Mouse (Mus musculus) liver, embryonic 13.5 days (tissue): ENCODE data around the gene Gfi1. TPM values are rescaled to one million over a fixed set of nuclear protein-coding genes. Genes with fewer than 3 reads are reported as not detected.
A peak's percentile ranks its signal among the peaks of the same experiment; 100 is the strongest.

Experiments used
- ATAC-seq: fragments of 200-750 bp; cut with Nextera tagmentation; 2 replicates; pipeline ENCODE4 v1.8.0; 2017; ENCODE audit warnings: low read depth, mild to moderate bottlenecking, moderate number of reproducible peaks, moderate library complexity
- DNase-seq: peaks from one replicate; pipeline ENCODE4 v3.0.0; 2022
- H3K27ac ChIP-seq: fragments of 300-500 bp; sonication (generic); 2 replicates; pipeline ENCODE4 v1.5.1; 2015; ENCODE audit warnings: moderate library complexity, mild to moderate bottlenecking, inconsistent platforms
- H3K27me3 ChIP-seq: fragments of 300-500 bp; sonication (generic); 2 replicates; pipeline ENCODE4 v1.6.1; 2015; ENCODE audit warnings: mild to moderate bottlenecking, inconsistent platforms
- H3K36me3 ChIP-seq: fragments of 300-500 bp; sonication (generic); 2 replicates; pipeline ENCODE4 v1.6.1; 2015; ENCODE audit warnings: mild to moderate bottlenecking, inconsistent platforms
- H3K4me1 ChIP-seq: fragments of 300-500 bp; sonication (generic); replicated peaks from 2 replicates; pipeline ENCODE4 v1.6.1; 2015; ENCODE audit warnings: inconsistent platforms
- H3K4me2 ChIP-seq: fragments of 300-500 bp; sonication (generic); 2 replicates; pipeline ENCODE4 v1.6.1; 2015; ENCODE audit warnings: inconsistent platforms, mild to moderate bottlenecking, moderate library complexity
- H3K4me3 ChIP-seq: fragments of 300-500 bp; sonication (generic); replicated peaks from 2 replicates; pipeline ENCODE4 v1.5.1; 2015; ENCODE audit warnings: mild to moderate bottlenecking, inconsistent platforms
- H3K9ac ChIP-seq: fragments of 300-500 bp; sonication (generic); 2 replicates; pipeline ENCODE4 v1.6.1; 2015; ENCODE audit warnings: mild to moderate bottlenecking, inconsistent platforms
- H3K9me3 ChIP-seq: fragments of 300-500 bp; sonication (generic); replicated peaks from 2 replicates; pipeline ENCODE4 v1.6.1; 2016; ENCODE audit warnings: inconsistent platforms
- WGBS: fragments of 180-500 bp; shearing (Covaris S2); methylation state at CpG from one replicate; pipeline ENCODE4 v1.1.7; 2015; ENCODE audit not compliant: insufficient replicate concordance; 5-methylcytosine and 5-hydroxymethylcytosine counted together
- polyA plus RNA-seq: library from polyadenylated mRNA; unstranded; fragments of >200 nt; fragmentation: Nextera tagmentation; extraction: Ambion mirVana; gene quantifications from 2 replicates; pipeline ENCODE4 v1.2.1, GENCODE M21; 2015

The Gfi1 gene
- 0.48 and 0.65 TPM in 2 replicates for polyA plus RNA-seq

DNA sequence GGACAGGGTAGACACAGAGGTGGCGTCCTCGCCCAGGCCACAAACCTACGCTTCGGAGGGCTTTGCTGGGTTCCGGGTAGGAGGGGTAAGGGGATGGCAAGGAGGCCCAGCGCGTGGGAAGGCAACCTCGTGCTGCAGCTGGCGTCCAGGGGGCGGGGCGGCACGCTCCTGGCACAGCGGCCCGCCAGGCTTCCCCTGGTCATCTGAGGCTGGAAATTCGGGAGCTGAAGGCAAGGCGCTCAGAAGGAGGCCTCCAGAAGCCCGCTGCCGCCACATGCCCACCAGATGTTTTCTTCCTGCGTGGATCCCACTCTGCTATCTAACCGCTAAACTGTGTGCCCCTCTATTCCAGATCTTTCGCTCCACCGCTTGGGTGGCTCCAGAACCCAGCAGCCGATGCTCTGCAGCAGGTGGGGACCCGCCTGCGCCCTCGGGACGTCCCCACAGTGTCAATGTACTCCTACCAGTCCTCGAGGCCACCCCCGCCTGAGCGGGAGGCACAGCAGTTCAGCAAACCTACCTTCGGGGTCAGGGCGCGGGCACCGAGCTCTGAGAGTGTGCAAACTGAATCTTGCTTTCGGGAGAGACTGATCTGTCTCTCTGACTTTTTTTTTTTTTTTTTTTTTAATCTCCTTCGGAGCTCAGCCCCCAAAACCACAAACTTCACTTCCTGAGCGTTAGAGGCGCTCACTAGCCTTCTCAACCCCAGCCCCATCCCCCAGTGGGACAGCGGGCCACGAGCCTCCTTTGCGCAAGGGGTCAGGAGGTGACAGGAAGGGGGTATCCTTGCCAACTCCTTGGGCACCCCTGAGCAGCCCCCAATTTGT is at the start of gene Gfi1:
TSS of gene Gfi1 (minus strand) at position 602 of the 827 bp plus-strand sequence.
- H3K27ac ChIP-seq: no peak within 1 kb of the TSS
- peak within 1 kb of the TSS; percentile 56 for H3K4me2 ChIP-seq
- H3K9me3 ChIP-seq: no peaks in the 10 kb centered on the region
- under 1% methylated on average over 41 of the region's 41 CpGs for WGBS
- no peaks in the 10 kb centered on the region for H3K36me3 ChIP-seq
- H3K4me3 ChIP-seq: peak within 1 kb of the TSS; percentile 45
- ATAC-seq (no peak), DNase-seq (no peak)
- H3K27me3 ChIP-seq: peaks cover 91% of the 10 kb centered on the region
- peak within 1 kb of the TSS; percentile 4; the same call in 1 of the 2 replicates for H3K9ac ChIP-seq
- H3K4me1 ChIP-seq: peaks cover 42% of the 10 kb centered on the region

DNA sequence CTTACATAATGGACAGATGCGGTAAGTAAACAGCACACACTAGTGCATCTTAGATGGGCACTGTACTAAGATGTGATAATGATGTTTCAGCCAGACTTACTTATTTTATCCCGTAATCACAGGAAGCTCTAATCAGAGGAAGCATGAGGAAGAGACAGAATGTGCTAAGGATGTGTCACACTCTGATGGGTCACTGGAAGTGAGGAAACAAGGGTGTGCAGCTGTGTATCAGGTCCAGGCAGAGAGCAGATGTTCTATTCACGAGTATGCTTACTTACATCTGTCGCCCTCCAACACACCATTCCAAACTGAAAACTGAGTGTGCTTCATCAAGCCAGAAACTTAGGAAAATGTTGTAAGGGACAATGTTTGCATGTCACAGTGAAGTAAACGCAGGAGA is 46.2 kb upstream of the Gfi1 start:
- ATAC-seq: no peak
- no peak for DNase-seq
- Histone ChIP-seq H3K9ac (no peak overlapping the region), H3K4me1 (0 out of 2 replicates have a peak, but pooled peaks cover 4% of the 10 kb centered on the region), H3K4me2 (no peak overlapping the region), H3K9me3 (0 out of 2 replicates have a peak, but pooled peaks cover 5% of the 10 kb centered on the region), H3K4me3 (no peak overlapping the region), H3K27ac (no peak overlapping the region), H3K36me3 (peaks cover 31% of the 10 kb centered on the region), H3K27me3 (no peaks in the 10 kb centered on the region)
- WGBS: 51% methylated on average over 5 of the region's 5 CpGs

DNA sequence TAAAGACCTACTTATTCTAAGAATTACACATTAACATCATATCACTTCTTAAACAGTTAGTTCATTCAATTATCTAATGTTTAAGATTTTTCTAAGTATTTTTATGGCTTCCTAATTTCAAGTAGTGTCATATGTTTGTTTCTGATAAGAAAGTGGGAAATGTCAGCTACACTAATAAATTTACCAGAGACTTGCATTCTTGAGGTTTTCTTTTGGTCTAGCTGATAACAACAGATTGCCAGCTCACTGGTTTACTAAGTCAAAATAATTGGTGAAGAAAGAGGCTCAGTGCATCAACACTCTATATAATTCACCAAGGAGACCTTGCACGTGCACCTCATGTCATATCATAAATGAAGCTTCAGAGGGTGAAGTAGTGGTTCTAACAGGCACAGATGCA is 42.4 kb upstream of the Gfi1 start:
- Histone ChIP-seq H3K27me3 (no peaks in the 10 kb centered on the region), H3K4me2 (no peak overlapping the region), H3K27ac (no peak overlapping the region), H3K9me3 (0 out of 2 replicates have a peak, but pooled peaks cover 5% of the 10 kb centered on the region), H3K9ac (no peak overlapping the region), H3K36me3 (peaks cover 47% of the 10 kb centered on the region), H3K4me3 (no peak overlapping the region), H3K4me1 (0 out of 2 replicates have a peak, but pooled peaks cover 4% of the 10 kb centered on the region)
- ATAC-seq: no peak
- DNase-seq: no peak
- 66% methylated on average over 1 of the region's 1 CpGs for WGBS

DNA sequence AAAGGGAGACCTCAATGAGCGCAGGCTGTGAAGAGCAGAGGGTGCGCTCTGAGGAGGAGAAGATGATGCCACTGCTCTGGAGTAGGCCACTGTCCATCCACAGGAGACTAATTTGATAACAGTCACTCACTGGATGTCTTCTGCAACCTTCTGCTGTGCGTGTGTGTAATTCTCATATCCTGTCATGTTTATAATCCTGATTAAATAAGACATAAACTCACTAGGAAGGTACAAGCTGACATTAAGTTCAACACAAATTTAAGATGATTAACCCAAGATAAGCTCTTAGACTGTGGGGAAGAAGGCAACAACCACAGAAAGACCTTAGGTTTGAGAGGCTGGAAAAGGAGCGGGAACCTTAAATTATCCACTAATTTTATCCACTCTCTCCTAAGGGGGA is 40.1 kb upstream of the Gfi1 start:
- no peak overlapping the region for H3K4me3 ChIP-seq
- no peak for ATAC-seq
- H3K4me2 ChIP-seq: no peak overlapping the region
- H3K9me3 ChIP-seq: 0 out of 2 replicates have a peak, but pooled peaks cover 5% of the 10 kb centered on the region
- H3K36me3 ChIP-seq: peaks cover 44% of the 10 kb centered on the region
- H3K27me3 ChIP-seq: peaks cover 6% of the 10 kb centered on the region; the same call in 1 of the 2 replicates
- H3K9ac ChIP-seq: no peak overlapping the region
- no peaks in the 10 kb centered on the region for H3K4me1 ChIP-seq
- DNase-seq: no peak
- H3K27ac ChIP-seq: no peak overlapping the region
- WGBS: 91% methylated on average over 4 of the region's 4 CpGs

DNA sequence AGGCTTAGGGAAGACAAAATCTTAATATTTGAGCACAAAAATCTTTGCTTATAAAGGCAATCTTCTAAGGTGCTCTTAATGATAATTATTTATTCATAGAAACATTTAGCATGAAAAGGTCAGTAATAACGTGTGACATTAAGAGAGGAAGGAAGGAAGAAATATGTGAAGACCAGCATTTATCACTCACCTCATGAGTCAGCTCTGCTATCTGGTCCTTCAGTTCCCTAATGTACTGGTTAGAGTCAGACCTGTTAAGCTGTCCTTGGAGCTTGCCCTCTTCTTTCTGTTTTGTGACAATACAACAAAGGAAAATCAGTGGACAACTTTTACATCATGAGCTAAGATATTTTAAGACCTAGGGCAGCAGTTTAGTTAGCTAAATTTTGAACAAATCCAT is 38.6 kb upstream of the Gfi1 start:
- H3K27ac ChIP-seq: no peak overlapping the region
- H3K9ac ChIP-seq: no peak overlapping the region
- 0 out of 2 replicates have a peak, but pooled peaks cover 5% of the 10 kb centered on the region for H3K9me3 ChIP-seq
- peaks cover 43% of the 10 kb centered on the region for H3K36me3 ChIP-seq
- H3K4me2 ChIP-seq: no peak overlapping the region
- peaks cover 6% of the 10 kb centered on the region; the same call in 1 of the 2 replicates for H3K27me3 ChIP-seq
- H3K4me3 ChIP-seq: no peak overlapping the region
- H3K4me1 ChIP-seq: peaks cover 7% of the 10 kb centered on the region
- DNase-seq (no peak), ATAC-seq (no peak)
- 14% methylated on average over 1 of the region's 1 CpGs for WGBS

DNA sequence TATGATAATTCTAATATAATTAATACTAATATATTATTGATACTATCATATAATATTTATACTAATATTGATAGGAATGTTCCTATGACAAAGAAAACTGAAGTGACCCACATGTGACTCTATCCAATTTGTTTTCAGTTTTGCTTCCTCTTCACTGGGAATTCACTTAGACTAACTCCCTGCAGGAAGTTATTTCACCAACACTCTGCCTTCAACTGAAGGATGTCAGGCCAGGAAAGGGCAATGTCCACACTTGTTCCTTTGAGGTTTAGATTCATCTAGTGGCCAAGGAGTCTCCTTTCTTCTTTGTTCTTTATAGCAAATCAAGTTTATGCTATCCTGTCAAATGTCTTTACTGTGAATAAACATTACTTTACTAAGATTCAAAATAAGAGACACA is 37.8 kb upstream of the Gfi1 start:
- DNase-seq: no peak
- H3K9ac ChIP-seq: no peak overlapping the region
- peaks cover 48% of the 10 kb centered on the region for H3K36me3 ChIP-seq
- peaks cover 6% of the 10 kb centered on the region; the same call in 1 of the 2 replicates for H3K27me3 ChIP-seq
- no peak overlapping the region for H3K4me3 ChIP-seq
- no peak overlapping the region for H3K27ac ChIP-seq
- ATAC-seq: no peak
- no peak overlapping the region for H3K4me2 ChIP-seq
- H3K9me3 ChIP-seq: 0 out of 2 replicates have a peak, but pooled peaks cover 5% of the 10 kb centered on the region
- peaks cover 14% of the 10 kb centered on the region for H3K4me1 ChIP-seq

DNA sequence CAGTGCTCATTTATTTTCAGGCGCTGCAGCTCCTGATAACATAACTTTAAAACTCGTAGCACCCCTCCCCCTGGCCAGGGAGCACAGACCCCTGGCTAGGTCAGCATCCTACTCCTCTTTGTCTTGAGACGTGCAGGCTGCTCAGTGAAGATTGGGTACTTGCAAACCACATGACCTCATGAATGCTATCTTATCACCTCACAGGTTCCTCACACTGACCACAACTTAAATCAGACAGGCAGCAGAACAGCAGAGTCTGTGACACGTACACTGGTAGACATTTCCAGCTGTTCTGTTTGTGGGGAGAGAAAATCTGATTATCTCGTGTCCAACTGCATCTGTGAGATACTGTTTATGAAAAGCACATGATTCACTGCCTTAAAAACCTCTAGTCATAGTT is 33.3 kb upstream of the Gfi1 start:
- WGBS: 9% methylated on average over 5 of the region's 5 CpGs
- peaks cover 32% of the 10 kb centered on the region for H3K36me3 ChIP-seq
- H3K9me3 ChIP-seq: no peaks in the 10 kb centered on the region
- no peak overlapping the region for H3K4me3 ChIP-seq
- no peak overlapping the region for H3K27ac ChIP-seq
- no peak overlapping the region for H3K9ac ChIP-seq
- H3K4me1 ChIP-seq: peaks cover 14% of the 10 kb centered on the region
- H3K27me3 ChIP-seq: peaks cover 9% of the 10 kb centered on the region; the same call in 1 of the 2 replicates
- ATAC-seq (peak; percentile 95), DNase-seq (peak; percentile 63)
- no peak overlapping the region for H3K4me2 ChIP-seq

DNA sequence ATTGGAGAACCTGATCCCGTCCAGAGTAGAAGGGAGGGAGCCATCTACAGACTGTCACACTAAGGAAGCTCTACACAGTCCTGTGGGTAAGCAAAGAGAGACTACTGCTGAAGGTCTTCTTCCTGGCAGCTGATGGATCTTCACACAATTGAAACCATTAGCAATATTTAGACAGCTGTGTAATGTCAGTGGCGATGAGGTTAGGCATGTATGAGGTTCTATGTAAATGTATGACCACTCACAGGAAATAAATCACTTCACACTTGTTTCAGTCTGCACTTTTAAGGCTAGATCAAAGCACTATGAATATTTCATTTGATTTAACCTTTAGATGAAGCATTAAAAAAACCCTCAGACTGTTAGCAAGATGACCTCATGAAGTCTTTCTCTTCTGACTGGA is 30.2 kb upstream of the Gfi1 start:
- Histone ChIP-seq H3K27ac (no peak overlapping the region), H3K4me1 (peaks cover 14% of the 10 kb centered on the region), H3K36me3 (peaks cover 38% of the 10 kb centered on the region), H3K27me3 (peaks cover 4% of the 10 kb centered on the region; the same call in 1 of the 2 replicates), H3K9ac (no peak overlapping the region), H3K9me3 (no peaks in the 10 kb centered on the region), H3K4me3 (no peak overlapping the region), H3K4me2 (no peak overlapping the region)
- no peak for DNase-seq
- WGBS: 71% methylated on average over 2 of the region's 2 CpGs
- no peak for ATAC-seq

DNA sequence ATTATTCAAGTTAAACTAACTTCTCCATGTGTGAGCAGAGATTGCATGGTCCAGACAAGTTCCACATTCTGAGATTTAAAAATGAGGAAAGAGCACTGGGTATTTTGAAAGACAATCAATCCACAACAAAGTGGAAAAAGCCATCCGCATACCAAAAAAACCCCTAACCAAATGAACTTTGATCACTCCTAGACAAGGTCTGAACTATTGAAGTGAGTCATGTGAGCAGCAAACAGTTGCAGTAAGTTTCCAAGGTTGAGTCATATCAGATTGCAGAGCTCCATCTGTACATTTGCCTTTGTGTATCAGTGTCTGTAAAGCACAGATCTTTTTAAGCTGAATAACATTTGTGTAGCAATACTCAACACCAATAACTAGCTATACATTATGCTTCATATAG is 28.9 kb upstream of the Gfi1 start:
- Histone ChIP-seq H3K4me1 (peaks cover 17% of the 10 kb centered on the region), H3K9ac (no peak overlapping the region), H3K4me3 (no peak overlapping the region), H3K36me3 (peaks cover 35% of the 10 kb centered on the region), H3K27me3 (peaks cover 4% of the 10 kb centered on the region; the same call in 1 of the 2 replicates), H3K4me2 (no peak overlapping the region), H3K9me3 (no peaks in the 10 kb centered on the region), H3K27ac (no peak overlapping the region)
- no peak for ATAC-seq
- 75% methylated on average over 1 of the region's 1 CpGs for WGBS
- DNase-seq: no peak

DNA sequence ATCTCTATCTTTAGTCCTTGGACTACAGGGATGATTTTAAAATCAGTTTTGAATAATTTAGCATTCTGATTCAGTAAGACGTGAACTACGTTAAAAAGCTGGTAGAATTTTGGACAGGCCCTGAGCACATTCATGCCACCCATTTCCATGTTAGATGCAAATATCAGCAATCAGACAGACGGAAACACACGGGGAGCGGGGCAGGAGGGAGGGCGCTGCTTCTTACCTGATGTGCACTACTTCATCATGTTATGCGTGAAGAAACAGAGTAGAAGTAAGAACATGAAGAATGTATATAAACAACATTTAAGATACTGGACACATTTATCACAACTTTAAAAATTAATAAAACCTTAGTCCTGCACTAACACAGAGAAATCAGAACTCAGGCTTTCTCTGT is 27.8 kb upstream of the Gfi1 start:
- peaks cover 4% of the 10 kb centered on the region; the same call in 1 of the 2 replicates for H3K27me3 ChIP-seq
- 0 out of 2 replicates have a peak, but pooled peaks cover 9% of the 10 kb centered on the region for H3K4me1 ChIP-seq
- H3K27ac ChIP-seq: no peak overlapping the region
- H3K36me3 ChIP-seq: peaks cover 33% of the 10 kb centered on the region
- no peak overlapping the region for H3K9ac ChIP-seq
- no peak for DNase-seq
- no peak overlapping the region for H3K4me3 ChIP-seq
- no peak overlapping the region for H3K4me2 ChIP-seq
- WGBS: 88% methylated on average over 7 of the region's 7 CpGs
- no peak for ATAC-seq
- no peaks in the 10 kb centered on the region for H3K9me3 ChIP-seq

DNA sequence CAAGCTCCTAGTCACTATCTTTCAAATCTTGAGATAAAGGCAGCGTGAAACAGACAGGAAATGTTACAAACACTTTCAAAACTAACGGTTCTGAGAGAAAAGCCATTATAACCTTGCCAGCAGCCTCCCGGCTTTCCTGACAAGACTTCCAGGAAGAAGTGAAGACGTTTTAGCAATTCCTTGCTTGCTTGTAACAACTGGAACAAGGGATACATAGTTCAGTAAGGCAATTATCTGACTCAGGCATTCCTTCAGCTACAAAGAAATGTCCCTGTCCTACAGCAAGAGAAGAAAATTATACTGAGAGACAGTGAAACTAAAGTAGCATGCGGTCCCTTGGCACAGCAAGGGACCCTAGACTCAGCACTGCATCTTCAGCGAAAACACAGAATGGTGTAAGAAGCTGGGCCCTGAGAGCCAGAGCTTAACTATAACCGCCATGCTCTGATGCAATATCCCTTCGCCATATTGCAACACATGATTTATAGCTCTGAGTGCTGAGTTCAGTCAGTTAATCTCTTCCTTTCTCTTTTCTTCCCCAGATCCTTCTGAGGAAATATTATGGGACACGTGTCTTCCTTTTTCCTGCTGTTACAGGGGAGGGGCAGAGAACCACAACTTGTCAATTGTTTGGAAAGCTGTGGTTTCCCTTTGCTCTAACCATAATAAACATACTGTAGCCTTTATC is 23.5 kb upstream of the Gfi1 start:
- no peak for DNase-seq
- 14% methylated on average over 9 of the region's 9 CpGs for WGBS
- peak; percentile 31; the same call in 1 of the 2 replicates for ATAC-seq
- Histone ChIP-seq H3K27ac (no peak overlapping the region), H3K36me3 (peaks cover 47% of the 10 kb centered on the region), H3K4me3 (no peak overlapping the region), H3K27me3 (no peaks in the 10 kb centered on the region; the same call in 1 of the 2 replicates), H3K4me1 (0 out of 2 replicates have a peak, but pooled peaks cover 9% of the 10 kb centered on the region), H3K9ac (no peak overlapping the region), H3K9me3 (no peaks in the 10 kb centered on the region), H3K4me2 (no peak overlapping the region)
